Mouse (Mus musculus): ENCODE measurements around the gene Slc16a5. TPM values are rescaled to one million over a fixed set of nuclear protein-coding genes. Genes with fewer than 3 reads are reported as not detected.
"Not testable (repeated sequence)": the region's sequence is repeated elsewhere in the genome, so short reads cannot be mapped to it uniquely, and the experiment has no call there.

Slc16a5 gene
- polyA plus RNA-seq, 1 experiment from 2014 or later: 0.09 TPM

- peak; percentile 59 for ATAC-seq (replicated peaks)
- Histone ChIP-seq H3K4me3 (peak overlapping the region; percentile 74), H3K9me3 (no peaks in the 10 kb centered on the region), H3K4me1 (peaks cover 21% of the 10 kb centered on the region), H3K9ac (peak overlapping the region; percentile 68), H3K4me2 (peak overlapping the region; percentile 67), H3K36me3 (replicated peaks) (0 out of 2 replicates have a peak, but pooled peaks cover 4% of the 10 kb centered on the region), H3K27me3 (replicated peaks) (0 out of 2 replicates have a peak, but pooled peaks cover 2% of the 10 kb centered on the region), H3K27ac (peak overlapping the region; percentile 85)
- 20% methylated on average over 25 of the region's 25 CpGs for WGBS
These were observed 28.4 kb downstream of the Slc16a5 start for GRCm38 (mm10) chr11:115490441-115491355.

- ATAC-seq (replicated peaks): peak; percentile 93
- peak within 1 kb of the TSS; percentile 67 for H3K4me2 ChIP-seq
- 0 out of 2 replicates have a peak, but pooled peaks cover 4% of the 10 kb centered on the region for H3K36me3 ChIP-seq (replicated peaks)
- H3K9ac ChIP-seq: peak within 1 kb of the TSS; percentile 68
- peaks cover 21% of the 10 kb centered on the region for H3K4me1 ChIP-seq
- H3K9me3 ChIP-seq: no peaks in the 10 kb centered on the region
- H3K27ac ChIP-seq: peak within 1 kb of the TSS; percentile 85
- WGBS: under 1% methylated on average over 43 of the region's 43 CpGs
- peak within 1 kb of the TSS; percentile 74 for H3K4me3 ChIP-seq
- 0 out of 2 replicates have a peak, but pooled peaks cover 2% of the 10 kb centered on the region for H3K27me3 ChIP-seq (replicated peaks)
These were observed 29.2 kb downstream of the Slc16a5 start, which contains the start of gene Nt5c for GRCm38 (mm10) chr11:115491356-115492083. TSS of gene Nt5c (minus strand) at chr11:115491862.

- 30% methylated on average over 6 of the region's 6 CpGs for WGBS
- H3K27me3 ChIP-seq (replicated peaks): 0 out of 2 replicates have a peak, but pooled peaks cover 2% of the 10 kb centered on the region
- H3K4me2 ChIP-seq: peak overlapping the region; percentile 67
- H3K4me1 ChIP-seq: peaks cover 21% of the 10 kb centered on the region
- H3K9me3 ChIP-seq: no peaks in the 10 kb centered on the region
- no peak for ATAC-seq (replicated peaks)
- H3K4me3 ChIP-seq: peak overlapping the region; percentile 74
- peak overlapping the region; percentile 68; the same call in 1 of the 2 replicates for H3K9ac ChIP-seq
- peaks cover 9% of the 10 kb centered on the region; the same call in 1 of the 2 replicates for H3K36me3 ChIP-seq (replicated peaks)
- H3K27ac ChIP-seq: peak overlapping the region; percentile 85; the same call in 1 of the 2 replicates
These were observed 30.1 kb downstream of the Slc16a5 start for GRCm38 (mm10) chr11:115492387-115492786.

GRCm38 (mm10) chr11:115496559-115496958 is 34.3 kb downstream of the Slc16a5 start:
- not testable (repeated sequence) for ATAC-seq (replicated peaks); H3K9ac ChIP-seq; H3K4me3 ChIP-seq; H3K4me1 ChIP-seq; H3K4me2 ChIP-seq; H3K27ac ChIP-seq; H3K27me3 ChIP-seq (replicated peaks); H3K9me3 ChIP-seq
- 90% methylated on average over 9 of the region's 9 CpGs for WGBS
- H3K36me3 ChIP-seq (replicated peaks): peaks cover 40% of the 10 kb centered on the region

- Histone ChIP-seq H3K27me3 (replicated peaks) (no peaks in the 10 kb centered on the region), H3K27ac (no peak overlapping the region), H3K36me3 (replicated peaks) (peaks cover 42% of the 10 kb centered on the region), H3K9me3 (no peaks in the 10 kb centered on the region), H3K4me3 (no peak overlapping the region), H3K9ac (no peak overlapping the region), H3K4me2 (no peak overlapping the region), H3K4me1 (peaks cover 36% of the 10 kb centered on the region)
- 95% methylated on average over 6 of the region's 6 CpGs for WGBS
- no peak for ATAC-seq (replicated peaks)
These were observed 40.4 kb downstream of the Slc16a5 start for GRCm38 (mm10) chr11:115502636-115503035.

- Histone ChIP-seq H3K9ac (no peak overlapping the region), H3K27ac (no peak overlapping the region), H3K27me3 (replicated peaks) (no peaks in the 10 kb centered on the region), H3K4me1 (peaks cover 70% of the 10 kb centered on the region), H3K9me3 (no peaks in the 10 kb centered on the region), H3K4me2 (no peak overlapping the region), H3K36me3 (replicated peaks) (peaks cover 9% of the 10 kb centered on the region), H3K4me3 (no peak overlapping the region)
- no peak for ATAC-seq (replicated peaks)
- WGBS: 70% methylated on average over 3 of the region's 3 CpGs
These were observed 44.3 kb downstream of the Slc16a5 start for GRCm38 (mm10) chr11:115506586-115506985.

- H3K27me3 ChIP-seq (replicated peaks): no peaks in the 10 kb centered on the region
- H3K4me1 ChIP-seq: peaks cover 75% of the 10 kb centered on the region
- no peaks in the 10 kb centered on the region for H3K9me3 ChIP-seq
- 84% methylated on average over 2 of the region's 2 CpGs for WGBS
- H3K36me3 ChIP-seq (replicated peaks): no peaks in the 10 kb centered on the region
- no peak for ATAC-seq (replicated peaks)
- no peak overlapping the region for H3K4me3 ChIP-seq
- H3K27ac ChIP-seq: no peak overlapping the region
- no peak overlapping the region for H3K9ac ChIP-seq
- no peak overlapping the region for H3K4me2 ChIP-seq
These were observed 45.8 kb downstream of the Slc16a5 start for GRCm38 (mm10) chr11:115508061-115508460.

GRCm38 (mm10) chr11:115509773-115510506 is 47.7 kb downstream of the Slc16a5 start:
- Histone ChIP-seq H3K9ac (peak overlapping the region; percentile 11; the same call in 1 of the 2 replicates), H3K4me2 (peak overlapping the region; percentile 69), H3K27me3 (replicated peaks) (no peaks in the 10 kb centered on the region), H3K4me1 (peaks cover 63% of the 10 kb centered on the region), H3K4me3 (peak overlapping the region; percentile 86), H3K27ac (no peak overlapping the region), H3K36me3 (replicated peaks) (no peaks in the 10 kb centered on the region), H3K9me3 (no peaks in the 10 kb centered on the region)
- 28% methylated on average over 6 of the region's 6 CpGs for WGBS
- no peak for ATAC-seq (replicated peaks)

GRCm38 (mm10) chr11:115510507-115510888 is 48.2 kb downstream of the Slc16a5 start:
- H3K9ac ChIP-seq: peak overlapping the region; percentile 11
- H3K9me3 ChIP-seq: no peaks in the 10 kb centered on the region
- no peak overlapping the region for H3K27ac ChIP-seq
- H3K27me3 ChIP-seq (replicated peaks): no peaks in the 10 kb centered on the region
- no peak for ATAC-seq (replicated peaks)
- peak overlapping the region; percentile 69 for H3K4me2 ChIP-seq
- 44% methylated on average over 5 of the region's 5 CpGs for WGBS
- H3K36me3 ChIP-seq (replicated peaks): no peaks in the 10 kb centered on the region
- H3K4me3 ChIP-seq: peak overlapping the region; percentile 86
- H3K4me1 ChIP-seq: peaks cover 58% of the 10 kb centered on the region

- peak overlapping the region; percentile 69 for H3K4me2 ChIP-seq
- WGBS: 63% methylated on average over 2 of the region's 2 CpGs
- no peaks in the 10 kb centered on the region for H3K9me3 ChIP-seq
- peak overlapping the region; percentile 86 for H3K4me3 ChIP-seq
- no peaks in the 10 kb centered on the region for H3K36me3 ChIP-seq (replicated peaks)
- H3K9ac ChIP-seq: peak overlapping the region; percentile 98
- H3K4me1 ChIP-seq: peaks cover 54% of the 10 kb centered on the region
- no peak for ATAC-seq (replicated peaks)
- H3K27me3 ChIP-seq (replicated peaks): no peaks in the 10 kb centered on the region
- 0 out of 2 replicates have a peak overlapping the region, but pooled peaks have one; percentile 92 for H3K27ac ChIP-seq
These were observed 48.8 kb downstream of the Slc16a5 start for GRCm38 (mm10) chr11:115511121-115511520.

GRCm38 (mm10) chr11:115512004-115512403 is 49.7 kb downstream of the Slc16a5 start:
- Histone ChIP-seq H3K9me3 (no peaks in the 10 kb centered on the region), H3K4me2 (peak overlapping the region; percentile 69), H3K4me1 (peaks cover 46% of the 10 kb centered on the region), H3K36me3 (replicated peaks) (no peaks in the 10 kb centered on the region), H3K9ac (peak overlapping the region; percentile 98), H3K4me3 (peak overlapping the region; percentile 86), H3K27me3 (replicated peaks) (no peaks in the 10 kb centered on the region), H3K27ac (peak overlapping the region; percentile 92)
- WGBS: 17% methylated on average over 3 of the region's 3 CpGs
- no peak for ATAC-seq (replicated peaks)

Data from midbrain, embryonic 15.5 days (tissue).